Mouse (Mus musculus) liver, postnatal 0 days (tissue): ENCODE measurements around the gene Klc4. TPM values are rescaled to one million over a fixed set of nuclear protein-coding genes. Genes with fewer than 3 reads are reported as not detected.

Experiments
- ATAC-seq: fragments of 200-750 bp; cut with Nextera tagmentation; 2 replicates; pipeline ENCODE4 v1.8.0; 2017; ENCODE audit warnings: mild to moderate bottlenecking, moderate library complexity
- DNase-seq: peaks from one replicate; pipeline ENCODE4 v3.0.0-alpha.2; 2016
- H3K27ac ChIP-seq: fragments of 300-500 bp; sonication (generic); 2 replicates; pipeline ENCODE4 v1.5.1; 2014; ENCODE audit warnings: antibody characterized with exemption, moderate library complexity, mild to moderate bottlenecking, low read depth
- H3K27me3 ChIP-seq: fragments of 300-500 bp; sonication (generic); 2 replicates; pipeline ENCODE4 v1.6.1; 2014; ENCODE audit warnings: low read length, control low read depth, mixed read lengths; ENCODE audit not compliant: insufficient read depth
- H3K36me3 ChIP-seq: fragments of 300-500 bp; sonication (generic); replicated peaks from 2 replicates; pipeline ENCODE4 v1.6.1; 2014; ENCODE audit warnings: mild to moderate bottlenecking, control low read depth, low read length, moderate library complexity, mixed read lengths; ENCODE audit not compliant: insufficient read depth
- H3K4me1 ChIP-seq: fragments of 300-500 bp; sonication (generic); 2 replicates; pipeline ENCODE4 v1.6.1; 2014; ENCODE audit warnings: antibody characterized with exemption, mild to moderate bottlenecking, control low read depth; ENCODE audit not compliant: insufficient read depth
- H3K4me2 ChIP-seq: fragments of 300-500 bp; sonication (generic); 2 replicates; pipeline ENCODE4 v1.6.1; 2014; ENCODE audit warnings: low read depth, mild to moderate bottlenecking, low read length, moderate library complexity, mixed read lengths
- H3K4me3 ChIP-seq: fragments of 300-500 bp; sonication (generic); 2 replicates; pipeline ENCODE4 v1.5.1; 2014; ENCODE audit warnings: low read depth, low read length
- H3K9ac ChIP-seq: fragments of 300-500 bp; sonication (generic); replicated peaks from 2 replicates; pipeline ENCODE4 v1.6.1; 2014; ENCODE audit warnings: mild to moderate bottlenecking, moderate library complexity
- H3K9me3 ChIP-seq: fragments of 300-500 bp; sonication (generic); 2 replicates; pipeline ENCODE4 v1.6.1; 2016; ENCODE audit warnings: mild to moderate bottlenecking, control low read depth, low read length, mixed read lengths
- CTCF ChIP-seq: sonication (generic); IDR thresholded peaks from 2 replicates; pipeline ENCODE4 v1.5.1; 2016; ENCODE audit warnings: antibody characterized with exemption, low read depth
- EP300 ChIP-seq: IDR thresholded peaks from 2 replicates; pipeline ENCODE4 v1.6.1; 2016; ENCODE audit warnings: antibody characterized with exemption, low read depth, mild to moderate bottlenecking
- WGBS: fragments of 180-500 bp; shearing (Covaris S2); extraction: QIAGEN DNeasy Blood & Tissue Kit; methylation state at CpG from one replicate; pipeline ENCODE4 v1.1.7; 2014; ENCODE audit not compliant: insufficient replicate concordance; 5-methylcytosine and 5-hydroxymethylcytosine counted together
- polyA plus RNA-seq: library from polyadenylated mRNA; unstranded; fragments of >200 nt; fragmentation: Nextera tagmentation; extraction: Ambion mirVana; gene quantifications from 2 replicates; pipeline ENCODE4 v1.2.1, GENCODE M21; 2015

Klc4 gene
- polyA plus RNA-seq, 1 experiment from 2014 or later, result 12.6 TPM

GRCm38 (mm10) chr17:46600569-46600968 lies 45.3 kb downstream of the Klc4 start:
- 83% methylated on average over 2 of the region's 2 CpGs for WGBS
- Histone ChIP-seq H3K4me1 (peaks cover 3% of the 10 kb centered on the region; the same call in 1 of the 2 replicates), H3K4me3 (no peak overlapping the region), H3K36me3 (no peaks in the 10 kb centered on the region), H3K27ac (no peak overlapping the region), H3K4me2 (no peak overlapping the region), H3K9me3 (no peaks in the 10 kb centered on the region), H3K9ac (no peak overlapping the region), H3K27me3 (no peaks in the 10 kb centered on the region)
- no peak for ATAC-seq
- DNase-seq, result no peak
- TF ChIP-seq EP300 (no peak), CTCF (peak; percentile 43)

GRCm38 (mm10) chr17:46598963-46599362 lies 46.9 kb downstream of the Klc4 start:
- Histone ChIP-seq H3K27me3 (no peaks in the 10 kb centered on the region), H3K36me3 (no peaks in the 10 kb centered on the region), H3K4me2 (no peak overlapping the region), H3K9ac (no peak overlapping the region), H3K4me3 (no peak overlapping the region), H3K9me3 (no peaks in the 10 kb centered on the region), H3K4me1 (peaks cover 3% of the 10 kb centered on the region; the same call in 1 of the 2 replicates), H3K27ac (no peak overlapping the region)
- WGBS, result 68% methylated on average over 4 of the region's 4 CpGs
- ATAC-seq (no peak), DNase-seq (no peak)
- no peak for TF ChIP-seq EP300
- TF ChIP-seq CTCF, result no peak

GRCm38 (mm10) chr17:46597956-46598355 lies 47.9 kb downstream of the Klc4 start:
- H3K4me2 ChIP-seq, result no peak overlapping the region
- no peak overlapping the region for H3K9ac ChIP-seq
- TF ChIP-seq CTCF (no peak), EP300 (no peak)
- H3K9me3 ChIP-seq, result no peaks in the 10 kb centered on the region
- DNase-seq, result no peak
- no peaks in the 10 kb centered on the region for H3K36me3 ChIP-seq
- WGBS, result 73% methylated on average over 11 of the region's 11 CpGs
- ATAC-seq, result no peak
- H3K27me3 ChIP-seq, result no peaks in the 10 kb centered on the region
- H3K4me3 ChIP-seq, result no peak overlapping the region
- peaks cover 3% of the 10 kb centered on the region; the same call in 1 of the 2 replicates for H3K4me1 ChIP-seq
- no peak overlapping the region for H3K27ac ChIP-seq

GRCm38 (mm10) chr17:46595336-46595735 lies 50.5 kb downstream of the Klc4 start:
- H3K9ac ChIP-seq, result no peak overlapping the region
- 86% methylated on average over 6 of the region's 6 CpGs for WGBS
- ATAC-seq (no peak), DNase-seq (no peak)
- no peaks in the 10 kb centered on the region for H3K27me3 ChIP-seq
- no peaks in the 10 kb centered on the region for H3K9me3 ChIP-seq
- no peaks in the 10 kb centered on the region for H3K4me1 ChIP-seq
- H3K27ac ChIP-seq, result no peak overlapping the region
- H3K4me2 ChIP-seq, result no peak overlapping the region
- H3K36me3 ChIP-seq, result no peaks in the 10 kb centered on the region
- H3K4me3 ChIP-seq, result no peak overlapping the region
- TF ChIP-seq CTCF (no peak), EP300 (no peak)

- no peak for ATAC-seq
- H3K4me1 ChIP-seq, result peaks cover 3% of the 10 kb centered on the region
- no peak overlapping the region for H3K4me3 ChIP-seq
- no peak overlapping the region for H3K4me2 ChIP-seq
- no peak for TF ChIP-seq CTCF
- no peak for TF ChIP-seq EP300
- no peaks in the 10 kb centered on the region for H3K27me3 ChIP-seq
- no peak for DNase-seq
- no peaks in the 10 kb centered on the region for H3K36me3 ChIP-seq
- no peaks in the 10 kb centered on the region for H3K9me3 ChIP-seq
- H3K27ac ChIP-seq, result no peak overlapping the region
- H3K9ac ChIP-seq, result no peak overlapping the region
- 75% methylated on average over 9 of the region's 9 CpGs for WGBS
These were observed 51.2 kb downstream of the Klc4 start for GRCm38 (mm10) chr17:46594606-46595005.

- no peak for DNase-seq
- WGBS, result 86% methylated on average over 4 of the region's 4 CpGs
- H3K9me3 ChIP-seq, result no peaks in the 10 kb centered on the region
- H3K36me3 ChIP-seq, result no peaks in the 10 kb centered on the region
- TF ChIP-seq CTCF (no peak), EP300 (no peak)
- no peaks in the 10 kb centered on the region for H3K27me3 ChIP-seq
- no peak overlapping the region for H3K27ac ChIP-seq
- no peak for ATAC-seq
- peaks cover 6% of the 10 kb centered on the region for H3K4me1 ChIP-seq
- no peak overlapping the region for H3K4me3 ChIP-seq
- H3K9ac ChIP-seq, result no peak overlapping the region
- H3K4me2 ChIP-seq, result no peak overlapping the region
These were observed 52.7 kb downstream of the Klc4 start for GRCm38 (mm10) chr17:46593124-46593523.

GRCm38 (mm10) chr17:46591406-46591805 lies 54.4 kb downstream of the Klc4 start:
- Histone ChIP-seq H3K9ac (no peak overlapping the region), H3K9me3 (no peaks in the 10 kb centered on the region), H3K36me3 (no peaks in the 10 kb centered on the region), H3K4me1 (peaks cover 8% of the 10 kb centered on the region), H3K27me3 (no peaks in the 10 kb centered on the region), H3K27ac (no peak overlapping the region), H3K4me3 (no peak overlapping the region), H3K4me2 (no peak overlapping the region)
- ATAC-seq (no peak), DNase-seq (no peak)
- WGBS, result 85% methylated on average over 19 of the region's 19 CpGs
- no peak for TF ChIP-seq CTCF
- TF ChIP-seq EP300, result no peak
